Mouse (Mus musculus) neural tube, embryonic 13.5 days (tissue): ENCODE data around the gene Vmn2r27. TPM values are rescaled to one million over a fixed set of nuclear protein-coding genes. Genes with fewer than 3 reads are reported as not detected.

Experiments
- ATAC-seq: fragments of 200-750 bp; cut with Nextera tagmentation; 2 replicates; pipeline ENCODE4 v1.8.0; 2017; ENCODE audit warnings: low read depth, mild to moderate bottlenecking, moderate TSS enrichment, moderate library complexity
- H3K27ac ChIP-seq: fragments of 300-500 bp; sonication (generic); replicated peaks from 2 replicates; pipeline ENCODE4 v1.5.1; 2015; ENCODE audit warnings: moderate library complexity, mild to moderate bottlenecking, inconsistent platforms
- H3K27me3 ChIP-seq: fragments of 300-500 bp; sonication (generic); 2 replicates; pipeline ENCODE4 v1.6.1; 2015; ENCODE audit warnings: mild to moderate bottlenecking, inconsistent platforms
- H3K36me3 ChIP-seq: fragments of 300-500 bp; sonication (generic); 2 replicates; pipeline ENCODE4 v1.6.1; 2015; ENCODE audit warnings: mild to moderate bottlenecking, inconsistent platforms
- H3K4me1 ChIP-seq: fragments of 300-500 bp; sonication (generic); replicated peaks from 2 replicates; pipeline ENCODE4 v1.6.1; 2015; ENCODE audit warnings: inconsistent platforms
- H3K4me2 ChIP-seq: fragments of 300-500 bp; sonication (generic); 2 replicates; pipeline ENCODE4 v1.6.1; 2015; ENCODE audit warnings: inconsistent platforms, mild to moderate bottlenecking, moderate library complexity
- H3K4me3 ChIP-seq: fragments of 300-500 bp; sonication (generic); 2 replicates; pipeline ENCODE4 v1.5.1; 2015; ENCODE audit warnings: mild to moderate bottlenecking, inconsistent platforms
- H3K9ac ChIP-seq: fragments of 300-500 bp; sonication (generic); 2 replicates; pipeline ENCODE4 v1.6.1; 2015; ENCODE audit warnings: moderate library complexity, mild to moderate bottlenecking, inconsistent platforms
- H3K9me3 ChIP-seq: fragments of 300-500 bp; sonication (generic); 2 replicates; pipeline ENCODE4 v1.6.1; 2016; ENCODE audit warnings: inconsistent platforms
- WGBS: fragments of 180-500 bp; shearing (Covaris S2); methylation state at CpG from one replicate; pipeline ENCODE4 v1.1.7; 2015; 5-methylcytosine and 5-hydroxymethylcytosine counted together
- polyA plus RNA-seq: library from polyadenylated mRNA; unstranded; fragments of >200 nt; fragmentation: Nextera tagmentation; extraction: Ambion mirVana; gene quantifications from 2 replicates; pipeline ENCODE4 v1.2.1, GENCODE M21; 2015

Vmn2r27 gene
- polyA plus RNA-seq = not detected in 2 replicates

DNA sequence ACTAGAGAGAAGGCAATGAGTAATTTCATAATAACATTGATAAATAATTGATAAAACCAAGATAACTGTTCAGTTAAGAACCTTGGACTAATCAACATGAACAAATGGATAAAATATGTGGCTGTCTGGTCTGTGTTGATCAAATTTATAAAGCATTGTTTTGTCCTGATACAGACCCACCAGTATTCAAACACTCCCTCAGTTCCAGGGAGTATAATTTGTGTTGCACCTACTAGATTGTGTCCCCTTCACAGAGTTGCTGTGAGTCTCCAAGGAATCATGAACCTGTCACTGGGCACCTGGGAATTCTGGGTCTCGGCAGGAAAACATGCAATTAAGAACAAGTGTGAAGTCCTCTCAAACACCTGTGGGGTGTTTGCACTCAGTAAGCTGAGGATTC, at the start of gene Vmn2r27:
Vmn2r27 (minus strand) TSS at position 101 of the 400 bp plus-strand sequence.
- Histone ChIP-seq H3K27ac (no peak within 1 kb of the TSS), H3K36me3 (no peaks in the 10 kb centered on the region), H3K4me3 (no peak within 1 kb of the TSS), H3K4me2 (no peak within 1 kb of the TSS), H3K4me1 (no peaks in the 10 kb centered on the region), H3K9me3 (no peaks in the 10 kb centered on the region), H3K27me3 (no peaks in the 10 kb centered on the region), H3K9ac (no peak within 1 kb of the TSS)
- ATAC-seq = no peak
- WGBS = 85% methylated on average over 1 of the region's 1 CpGs

DNA sequence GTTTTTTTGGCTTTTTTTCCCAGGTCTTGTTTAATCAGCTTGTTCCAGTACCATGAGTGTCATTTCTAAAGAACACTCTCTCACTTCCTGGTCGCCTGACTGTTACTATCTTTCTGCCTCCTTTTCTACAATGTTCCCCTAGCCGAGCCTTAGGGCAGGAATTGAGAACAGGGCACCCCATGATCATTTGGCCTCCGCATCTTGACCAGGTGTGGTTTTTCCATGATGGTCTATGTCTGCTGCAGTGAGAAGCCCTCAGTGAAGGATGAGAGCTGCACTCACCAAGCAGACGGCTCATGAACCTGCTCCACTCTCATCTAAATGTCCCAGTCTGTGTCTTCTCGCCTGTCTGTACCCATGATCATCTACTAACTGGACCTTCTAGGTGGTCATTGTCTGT, 46.6 kb upstream of the Vmn2r27 start:
- H3K27ac ChIP-seq = no peak overlapping the region
- H3K4me3 ChIP-seq = no peak overlapping the region
- H3K9me3 ChIP-seq = no peaks in the 10 kb centered on the region
- ATAC-seq = no peak
- H3K4me2 ChIP-seq = no peak overlapping the region
- no peaks in the 10 kb centered on the region for H3K36me3 ChIP-seq
- no peaks in the 10 kb centered on the region for H3K4me1 ChIP-seq
- H3K9ac ChIP-seq = no peak overlapping the region
- H3K27me3 ChIP-seq = no peaks in the 10 kb centered on the region
- WGBS = 80% methylated on average over 5 of the region's 5 CpGs

GRCm38 (mm10) chr6:124277641-124278040, 46.0 kb upstream of the Vmn2r27 start:
- Histone ChIP-seq H3K27me3 (no peaks in the 10 kb centered on the region), H3K9me3 (no peaks in the 10 kb centered on the region), H3K9ac (no peak overlapping the region), H3K27ac (no peak overlapping the region), H3K4me2 (no peak overlapping the region), H3K36me3 (no peaks in the 10 kb centered on the region), H3K4me1 (no peaks in the 10 kb centered on the region), H3K4me3 (no peak overlapping the region)
- ATAC-seq = no peak
- WGBS = 89% methylated on average over 5 of the region's 5 CpGs

DNA sequence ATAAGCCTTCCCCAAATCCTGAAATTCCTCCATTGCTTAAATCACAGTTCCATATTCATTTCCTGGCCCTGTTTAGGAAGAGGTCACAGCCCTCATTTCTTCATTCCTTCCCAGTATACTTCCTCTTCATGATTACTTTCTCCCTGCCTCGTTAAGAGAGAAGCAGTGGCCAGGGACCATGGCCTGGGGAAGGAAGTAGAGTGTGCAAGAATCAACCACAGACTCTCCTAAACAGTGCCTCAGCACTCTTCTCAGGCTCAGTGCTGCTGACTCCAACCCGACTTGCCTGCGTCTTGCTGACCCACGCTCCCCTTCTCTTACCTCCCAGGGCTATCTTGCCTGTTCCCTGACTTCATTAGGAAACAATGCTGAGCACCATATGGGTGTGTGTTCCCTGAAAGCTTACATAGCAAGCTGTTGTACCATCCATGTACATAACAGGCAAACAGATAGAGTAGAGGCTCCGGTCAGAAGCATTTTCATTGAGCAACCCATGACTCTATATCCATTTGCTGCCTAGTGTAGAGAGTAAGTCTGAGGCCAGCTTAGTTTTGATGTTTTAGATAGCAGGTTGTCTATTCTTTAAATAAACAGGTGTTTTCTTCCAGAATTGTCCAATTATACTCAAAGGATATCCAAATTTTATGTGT, 41.7 kb upstream of the Vmn2r27 start:
- Histone ChIP-seq H3K4me3 (no peak overlapping the region), H3K27ac (no peak overlapping the region), H3K4me1 (no peaks in the 10 kb centered on the region), H3K9me3 (no peaks in the 10 kb centered on the region), H3K9ac (no peak overlapping the region), H3K27me3 (no peaks in the 10 kb centered on the region), H3K36me3 (no peaks in the 10 kb centered on the region), H3K4me2 (no peak overlapping the region)
- 76% methylated on average over 5 of the region's 5 CpGs for WGBS
- no peak for ATAC-seq

DNA sequence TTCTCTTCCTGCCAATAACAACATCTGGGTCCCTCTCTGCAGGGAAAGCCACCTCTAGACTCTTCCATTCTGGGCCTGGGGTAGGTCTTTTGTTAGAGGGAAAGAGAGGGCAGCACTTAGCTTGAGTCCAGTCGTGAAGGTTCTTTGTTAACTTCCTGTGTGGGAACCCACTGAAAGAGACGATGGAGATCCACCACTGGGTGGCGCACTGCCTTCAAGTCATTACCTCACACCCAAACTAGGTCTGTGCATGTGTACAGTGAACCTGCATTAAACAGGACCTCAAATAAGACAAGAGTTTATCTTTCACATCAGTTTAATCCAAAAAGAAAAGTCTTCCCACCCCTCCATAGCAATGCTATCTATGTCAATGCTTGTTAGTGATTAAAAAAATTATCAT, 31.0 kb upstream of the Vmn2r27 start:
- Histone ChIP-seq H3K4me3 (no peak overlapping the region), H3K4me2 (no peak overlapping the region), H3K27ac (no peak overlapping the region), H3K9me3 (no peaks in the 10 kb centered on the region), H3K36me3 (no peaks in the 10 kb centered on the region), H3K27me3 (no peaks in the 10 kb centered on the region), H3K4me1 (no peaks in the 10 kb centered on the region), H3K9ac (no peak overlapping the region)
- 12% methylated on average over 3 of the region's 3 CpGs for WGBS
- ATAC-seq = peak; percentile 70; the same call in 1 of the 2 replicates

- WGBS = 22% methylated on average over 14 of the region's 14 CpGs
- Histone ChIP-seq H3K4me1 (no peaks in the 10 kb centered on the region), H3K4me2 (no peak overlapping the region), H3K36me3 (no peaks in the 10 kb centered on the region), H3K27ac (no peak overlapping the region), H3K4me3 (no peak overlapping the region), H3K9ac (no peak overlapping the region), H3K9me3 (no peaks in the 10 kb centered on the region), H3K27me3 (no peaks in the 10 kb centered on the region)
- ATAC-seq = peak; percentile 87
Measured at GRCm38 (mm10) chr6:124260198-124260931, 28.7 kb upstream of the Vmn2r27 start.

GRCm38 (mm10) chr6:124255721-124256470, 24.2 kb upstream of the Vmn2r27 start:
- H3K27me3 ChIP-seq = no peaks in the 10 kb centered on the region
- ATAC-seq = no peak
- no peak overlapping the region for H3K4me2 ChIP-seq
- 72% methylated on average over 6 of the region's 6 CpGs for WGBS
- no peak overlapping the region for H3K9ac ChIP-seq
- H3K36me3 ChIP-seq = no peaks in the 10 kb centered on the region
- H3K9me3 ChIP-seq = no peaks in the 10 kb centered on the region
- no peak overlapping the region for H3K27ac ChIP-seq
- H3K4me3 ChIP-seq = no peak overlapping the region
- no peaks in the 10 kb centered on the region for H3K4me1 ChIP-seq

DNA sequence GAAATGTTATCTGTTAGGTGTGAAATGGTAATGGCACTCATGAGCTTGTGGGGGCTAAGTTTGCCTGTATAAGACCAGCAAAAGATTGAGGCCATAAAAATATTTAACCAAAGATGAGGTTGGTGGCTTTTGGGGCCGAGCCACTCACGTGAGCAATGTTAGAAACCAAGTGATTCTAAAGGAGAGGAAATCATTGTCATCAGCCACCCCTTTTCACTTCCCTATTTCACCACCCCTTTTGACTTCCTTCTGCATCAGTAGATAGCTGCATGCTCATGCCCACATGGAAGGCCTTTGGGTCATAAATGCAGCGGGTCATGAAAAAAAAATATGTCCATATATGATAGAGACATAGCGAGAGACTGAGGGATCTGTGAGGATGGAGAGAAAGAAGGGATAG, 29.5 kb downstream of the Vmn2r27 start:
- no peak overlapping the region for H3K4me3 ChIP-seq
- no peaks in the 10 kb centered on the region for H3K27me3 ChIP-seq
- no peak overlapping the region for H3K27ac ChIP-seq
- no peak for ATAC-seq
- no peaks in the 10 kb centered on the region for H3K9me3 ChIP-seq
- WGBS = 81% methylated on average over 4 of the region's 4 CpGs
- no peaks in the 10 kb centered on the region for H3K36me3 ChIP-seq
- H3K4me2 ChIP-seq = no peak overlapping the region
- H3K9ac ChIP-seq = no peak overlapping the region
- no peaks in the 10 kb centered on the region for H3K4me1 ChIP-seq

DNA sequence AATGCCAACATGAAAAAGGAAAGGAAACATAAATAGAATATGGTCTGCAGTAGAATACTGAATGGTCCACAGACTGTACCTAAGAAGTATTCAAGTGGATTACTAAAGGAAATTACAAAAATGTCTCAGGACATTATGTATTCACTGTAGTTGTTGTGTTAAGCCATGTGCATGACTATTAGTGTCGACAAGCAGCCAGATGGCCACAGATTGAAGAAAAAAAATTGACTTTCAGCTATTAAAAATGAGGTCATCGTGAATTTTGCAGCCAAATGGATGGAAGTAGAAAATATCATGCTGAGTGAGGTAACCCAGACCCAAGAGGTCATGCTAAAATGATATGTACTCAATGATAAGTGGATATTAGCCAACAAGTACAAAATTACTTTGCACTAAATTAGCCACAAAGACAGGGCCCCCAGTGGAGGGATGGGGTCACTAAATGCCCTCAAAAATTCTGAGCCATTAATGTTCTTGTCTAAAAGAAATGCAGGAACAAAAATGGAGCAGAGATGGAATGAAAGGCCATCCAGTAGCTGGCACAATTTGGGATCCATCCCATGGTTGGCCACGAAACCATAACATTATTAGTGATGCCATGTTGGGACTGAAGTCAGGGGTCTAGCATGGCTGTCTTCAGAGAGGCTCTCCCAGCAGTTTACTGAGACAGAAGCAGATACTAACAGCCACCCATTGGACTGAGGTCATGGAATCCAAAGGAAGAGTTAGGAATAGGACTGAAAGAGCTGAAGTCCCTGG, 63.0 kb downstream of the Vmn2r27 start:
- no peak overlapping the region for H3K4me3 ChIP-seq
- WGBS = 80% methylated on average over 3 of the region's 3 CpGs
- no peaks in the 10 kb centered on the region for H3K36me3 ChIP-seq
- no peak overlapping the region for H3K27ac ChIP-seq
- H3K27me3 ChIP-seq = no peaks in the 10 kb centered on the region
- no peak for ATAC-seq
- H3K4me1 ChIP-seq = no peaks in the 10 kb centered on the region
- no peak overlapping the region for H3K4me2 ChIP-seq
- H3K9me3 ChIP-seq = no peaks in the 10 kb centered on the region
- H3K9ac ChIP-seq = no peak overlapping the region

DNA sequence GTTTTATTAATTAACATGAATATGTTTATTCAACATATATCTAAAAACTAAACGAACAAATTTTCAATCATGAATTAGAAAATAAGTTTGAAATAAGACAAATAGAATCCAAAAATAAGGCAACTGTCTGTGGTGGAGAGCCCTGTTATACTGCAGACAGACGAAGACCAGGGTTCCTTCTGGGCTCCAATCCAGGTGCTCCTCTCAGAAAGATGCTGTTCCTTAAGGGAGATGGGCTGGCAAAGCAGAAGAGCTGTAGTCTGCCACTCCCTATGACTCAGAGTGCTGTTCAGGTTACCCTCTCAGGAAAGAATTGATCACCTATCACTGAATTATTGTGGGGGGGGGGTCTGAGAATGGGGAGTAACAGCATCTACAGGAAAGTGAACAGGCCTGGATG, 65.1 kb downstream of the Vmn2r27 start:
- ATAC-seq = no peak
- Histone ChIP-seq H3K4me3 (no peak overlapping the region), H3K27me3 (no peaks in the 10 kb centered on the region), H3K27ac (no peak overlapping the region), H3K9me3 (no peaks in the 10 kb centered on the region), H3K4me2 (no peak overlapping the region), H3K9ac (no peak overlapping the region), H3K4me1 (no peaks in the 10 kb centered on the region), H3K36me3 (no peaks in the 10 kb centered on the region)
- 75% methylated on average over 2 of the region's 2 CpGs for WGBS

DNA sequence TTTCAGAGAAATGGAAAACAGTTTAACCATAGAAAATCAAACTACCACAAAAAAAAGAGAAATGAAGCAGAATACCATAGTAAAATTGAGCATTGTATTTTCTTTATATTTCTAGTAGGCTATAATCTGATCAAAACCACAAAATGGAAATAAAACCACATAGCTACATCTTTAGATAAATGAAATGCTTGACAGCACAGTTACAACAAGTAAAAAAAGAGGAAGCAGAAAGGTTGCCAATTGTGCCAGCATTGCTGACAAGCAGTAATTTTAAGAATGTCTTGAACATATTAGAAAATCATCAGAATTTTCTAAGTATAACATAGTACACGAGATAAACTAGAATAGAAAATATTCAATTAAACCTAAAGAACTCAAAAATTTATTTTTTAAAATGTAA, 81.8 kb downstream of the Vmn2r27 start:
- H3K9me3 ChIP-seq = no peaks in the 10 kb centered on the region
- no peak overlapping the region for H3K27ac ChIP-seq
- no peaks in the 10 kb centered on the region for H3K27me3 ChIP-seq
- H3K4me1 ChIP-seq = no peaks in the 10 kb centered on the region
- no peak overlapping the region for H3K4me3 ChIP-seq
- no peak overlapping the region for H3K4me2 ChIP-seq
- WGBS = 53% methylated on average over 1 of the region's 1 CpGs
- H3K9ac ChIP-seq = no peak overlapping the region
- H3K36me3 ChIP-seq = no peaks in the 10 kb centered on the region
- ATAC-seq = no peak
